Mouse (Mus musculus): ENCODE data around the gene Ttc41. TPM values are rescaled to one million over a fixed set of nuclear protein-coding genes. Genes with fewer than 3 reads are reported as not detected.

Gene Ttc41
- polyA plus RNA-seq, 1 experiment from 2014 or later: 2.5 TPM

GRCm38 (mm10) chr10:86773360-86773759, 67.7 kb downstream of the Ttc41 start:
- Histone ChIP-seq H3K9me3 (no peaks in the 10 kb centered on the region), H3K27me3 (0 out of 2 replicates have a peak, but pooled peaks cover 8% of the 10 kb centered on the region), H3K4me2 (no peak overlapping the region), H3K36me3 (no peaks in the 10 kb centered on the region), H3K27ac (no peak overlapping the region), H3K9ac (replicated peaks) (no peak overlapping the region), H3K4me1 (replicated peaks) (peaks cover 14% of the 10 kb centered on the region; the same call in 1 of the 2 replicates), H3K4me3 (replicated peaks) (no peak overlapping the region)
- 13% methylated on average over 4 of the region's 4 CpGs for WGBS
- no peak for ATAC-seq (ENCODE audit: insufficient number of reproducible peaks, insufficient read depth, low FRiP score, low TSS enrichment, low read depth)

- WGBS: 61% methylated on average over 9 of the region's 9 CpGs
- Histone ChIP-seq H3K9ac (replicated peaks) (no peak overlapping the region), H3K4me2 (no peak overlapping the region), H3K9me3 (no peaks in the 10 kb centered on the region), H3K4me1 (replicated peaks) (peaks cover 24% of the 10 kb centered on the region), H3K27me3 (peaks cover 28% of the 10 kb centered on the region), H3K4me3 (replicated peaks) (no peak overlapping the region), H3K36me3 (no peaks in the 10 kb centered on the region), H3K27ac (no peak overlapping the region)
- ATAC-seq (ENCODE audit: insufficient number of reproducible peaks, insufficient read depth, low FRiP score, low TSS enrichment, low read depth): no peak
These were observed 70.7 kb downstream of the Ttc41 start for GRCm38 (mm10) chr10:86776281-86776680.

- H3K27ac ChIP-seq: no peak overlapping the region
- peaks cover 35% of the 10 kb centered on the region for H3K4me1 ChIP-seq (replicated peaks)
- H3K4me2 ChIP-seq: peak overlapping the region; percentile 94
- WGBS: 44% methylated on average over 19 of the region's 19 CpGs
- H3K9ac ChIP-seq (replicated peaks): 0 out of 2 replicates have a peak overlapping the region, but pooled peaks have one; percentile 37
- no peaks in the 10 kb centered on the region for H3K9me3 ChIP-seq
- H3K36me3 ChIP-seq: no peaks in the 10 kb centered on the region
- no peak for ATAC-seq (ENCODE audit: insufficient number of reproducible peaks, insufficient read depth, low FRiP score, low TSS enrichment, low read depth)
- H3K27me3 ChIP-seq: peaks cover 27% of the 10 kb centered on the region
- H3K4me3 ChIP-seq (replicated peaks): peak overlapping the region; percentile 65
These were observed 72.2 kb downstream of the Ttc41 start for GRCm38 (mm10) chr10:86777614-86778319.

- Histone ChIP-seq H3K9ac (replicated peaks) (peak within 1 kb of the TSS; percentile 68), H3K4me1 (replicated peaks) (peaks cover 37% of the 10 kb centered on the region), H3K4me3 (replicated peaks) (peak within 1 kb of the TSS; percentile 65), H3K27me3 (peaks cover 26% of the 10 kb centered on the region), H3K36me3 (no peaks in the 10 kb centered on the region), H3K27ac (0 out of 2 replicates have a peak within 1 kb of the TSS, but pooled peaks have one; percentile 14), H3K9me3 (no peaks in the 10 kb centered on the region), H3K4me2 (peak within 1 kb of the TSS; percentile 94)
- ATAC-seq (ENCODE audit: insufficient number of reproducible peaks, insufficient read depth, low FRiP score, low TSS enrichment, low read depth): peak; percentile 93
- WGBS: 1% methylated on average over 44 of the region's 44 CpGs
These were observed 72.9 kb downstream of the Ttc41 start, which contains the start of gene Nt5dc3 for GRCm38 (mm10) chr10:86778398-86779116. Nt5dc3 (plus strand) TSS chr10:86779005.

GRCm38 (mm10) chr10:86779117-86779755, 73.6 kb downstream of the Ttc41 start:
- no peaks in the 10 kb centered on the region for H3K9me3 ChIP-seq
- H3K27ac ChIP-seq: 0 out of 2 replicates have a peak overlapping the region, but pooled peaks have one; percentile 14
- peak overlapping the region; percentile 94 for H3K4me2 ChIP-seq
- WGBS: under 1% methylated on average over 58 of the region's 58 CpGs
- ATAC-seq (ENCODE audit: insufficient number of reproducible peaks, insufficient read depth, low FRiP score, low TSS enrichment, low read depth): peak; percentile 0; the same call in 1 of the 2 replicates
- H3K4me3 ChIP-seq (replicated peaks): peak overlapping the region; percentile 65
- H3K36me3 ChIP-seq: no peaks in the 10 kb centered on the region
- peak overlapping the region; percentile 68 for H3K9ac ChIP-seq (replicated peaks)
- peaks cover 26% of the 10 kb centered on the region for H3K27me3 ChIP-seq
- H3K4me1 ChIP-seq (replicated peaks): peaks cover 37% of the 10 kb centered on the region

GRCm38 (mm10) chr10:86779816-86780500, 74.3 kb downstream of the Ttc41 start:
- ATAC-seq (ENCODE audit: insufficient number of reproducible peaks, insufficient read depth, low FRiP score, low TSS enrichment, low read depth): no peak
- no peak overlapping the region for H3K27ac ChIP-seq

GRCm38 (mm10) chr10:86781641-86782040, 76.0 kb downstream of the Ttc41 start:
- 37% methylated on average over 5 of the region's 5 CpGs for WGBS
- Histone ChIP-seq H3K9ac (replicated peaks) (no peak overlapping the region), H3K4me2 (no peak overlapping the region), H3K27me3 (peaks cover 26% of the 10 kb centered on the region), H3K36me3 (no peaks in the 10 kb centered on the region), H3K4me3 (replicated peaks) (no peak overlapping the region), H3K27ac (no peak overlapping the region), H3K4me1 (replicated peaks) (peaks cover 35% of the 10 kb centered on the region), H3K9me3 (no peaks in the 10 kb centered on the region)
- ATAC-seq (ENCODE audit: insufficient number of reproducible peaks, insufficient read depth, low FRiP score, low TSS enrichment, low read depth): no peak

More at GRCm38 (mm10) chr10:86779816-86780500, 74.3 kb downstream of the Ttc41 start:
- H3K4me3 ChIP-seq (replicated peaks): peak overlapping the region; percentile 65
- H3K36me3 ChIP-seq: no peaks in the 10 kb centered on the region
- H3K4me2 ChIP-seq: peak overlapping the region; percentile 94
- H3K27me3 ChIP-seq: peaks cover 26% of the 10 kb centered on the region
- 20% methylated on average over 12 of the region's 12 CpGs for WGBS
- no peaks in the 10 kb centered on the region for H3K9me3 ChIP-seq
- peak overlapping the region; percentile 68 for H3K9ac ChIP-seq (replicated peaks)
- H3K4me1 ChIP-seq (replicated peaks): peaks cover 37% of the 10 kb centered on the region

GRCm38 (mm10) chr10:86782656-86783055, 77.0 kb downstream of the Ttc41 start:
- no peak for ATAC-seq (ENCODE audit: insufficient number of reproducible peaks, insufficient read depth, low FRiP score, low TSS enrichment, low read depth)
- H3K4me3 ChIP-seq (replicated peaks): no peak overlapping the region
- H3K27ac ChIP-seq: no peak overlapping the region
- peaks cover 30% of the 10 kb centered on the region for H3K4me1 ChIP-seq (replicated peaks)
- no peaks in the 10 kb centered on the region for H3K36me3 ChIP-seq
- no peak overlapping the region for H3K4me2 ChIP-seq
- peaks cover 25% of the 10 kb centered on the region for H3K27me3 ChIP-seq
- 60% methylated on average over 5 of the region's 5 CpGs for WGBS
- H3K9ac ChIP-seq (replicated peaks): no peak overlapping the region
- no peaks in the 10 kb centered on the region for H3K9me3 ChIP-seq

- Histone ChIP-seq H3K9ac (replicated peaks) (no peak overlapping the region), H3K4me1 (replicated peaks) (peaks cover 30% of the 10 kb centered on the region), H3K4me3 (replicated peaks) (no peak overlapping the region), H3K36me3 (no peaks in the 10 kb centered on the region), H3K4me2 (no peak overlapping the region), H3K27ac (no peak overlapping the region), H3K27me3 (peaks cover 20% of the 10 kb centered on the region), H3K9me3 (no peaks in the 10 kb centered on the region)
- ATAC-seq (ENCODE audit: insufficient number of reproducible peaks, insufficient read depth, low FRiP score, low TSS enrichment, low read depth): no peak
- 85% methylated on average over 5 of the region's 5 CpGs for WGBS
These were observed 78.0 kb downstream of the Ttc41 start for GRCm38 (mm10) chr10:86783561-86783960.

- peaks cover 19% of the 10 kb centered on the region for H3K27me3 ChIP-seq
- H3K4me3 ChIP-seq (replicated peaks): no peak overlapping the region
- no peak overlapping the region for H3K9ac ChIP-seq (replicated peaks)
- ATAC-seq (ENCODE audit: insufficient number of reproducible peaks, insufficient read depth, low FRiP score, low TSS enrichment, low read depth): no peak
- H3K36me3 ChIP-seq: no peaks in the 10 kb centered on the region
- H3K4me1 ChIP-seq (replicated peaks): peaks cover 30% of the 10 kb centered on the region
- no peak overlapping the region for H3K4me2 ChIP-seq
- no peak overlapping the region for H3K27ac ChIP-seq
- WGBS: 88% methylated on average over 5 of the region's 5 CpGs
- no peaks in the 10 kb centered on the region for H3K9me3 ChIP-seq
These were observed 78.6 kb downstream of the Ttc41 start for GRCm38 (mm10) chr10:86784126-86784675.

Data from limb, embryonic 12.5 days (tissue).